Mouse (Mus musculus) CD4-positive naive resting alpha-beta T cell, adult 76 days (primary cell): ENCODE measurements around the gene Prss45. TPM values are rescaled to one million over a fixed set of nuclear protein-coding genes. Genes with fewer than 3 reads are reported as not detected.

ENCODE experiments used
- total RNA-seq: library from RNA; stranded (reverse); gene quantifications from one replicate; pipeline ENCODE4 v1.2.4, GENCODE M21; 2023

The Prss45 gene
- total RNA-seq, result not detected

DNA sequence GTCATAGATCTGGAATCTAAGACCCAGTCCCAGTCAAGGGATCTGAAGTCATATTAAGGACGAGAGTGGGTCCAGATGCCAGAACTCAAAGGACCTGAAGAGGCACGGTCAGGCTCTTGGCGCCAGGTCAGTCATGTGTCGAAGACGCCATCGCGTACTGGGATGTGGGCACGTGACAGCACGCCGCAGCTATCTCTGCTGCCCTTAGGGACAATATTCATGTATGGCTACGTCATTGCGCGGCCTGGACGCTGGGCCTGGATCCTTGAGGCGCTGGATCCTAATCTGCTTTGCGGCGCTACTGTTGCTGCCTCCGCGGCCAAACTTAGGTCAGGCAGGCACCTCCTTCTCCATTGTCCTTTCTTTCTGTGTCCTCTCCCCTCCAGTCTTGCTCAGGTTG lies at the start of gene Prss45:
Prss45 (plus strand) TSS at position 178 of the 400 bp plus-strand sequence.

DNA sequence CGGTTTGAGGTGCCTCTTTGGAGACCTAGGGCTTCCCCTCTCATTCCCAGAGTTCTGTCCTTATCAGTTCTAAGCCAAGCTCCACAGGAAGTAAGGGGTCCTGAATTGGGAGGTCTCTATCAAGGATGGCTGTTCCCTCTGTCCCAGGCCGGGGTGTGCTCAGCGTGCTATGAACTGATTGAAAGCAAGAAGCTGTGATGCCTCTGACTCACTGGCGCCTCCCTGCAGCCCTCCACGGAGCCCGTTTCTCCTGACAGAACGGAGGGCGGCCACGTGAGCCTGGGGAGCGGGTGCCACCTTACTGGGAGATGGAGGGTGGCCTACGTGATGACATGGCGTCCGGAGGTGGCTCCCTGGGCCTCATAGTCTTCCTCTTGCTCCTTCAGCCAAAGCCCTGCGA lies 36.5 kb upstream of the Prss45 start, which contains the start of gene Prss42:
Prss42 (plus strand) TSS at position 301 of the 400 bp plus-strand sequence.

DNA sequence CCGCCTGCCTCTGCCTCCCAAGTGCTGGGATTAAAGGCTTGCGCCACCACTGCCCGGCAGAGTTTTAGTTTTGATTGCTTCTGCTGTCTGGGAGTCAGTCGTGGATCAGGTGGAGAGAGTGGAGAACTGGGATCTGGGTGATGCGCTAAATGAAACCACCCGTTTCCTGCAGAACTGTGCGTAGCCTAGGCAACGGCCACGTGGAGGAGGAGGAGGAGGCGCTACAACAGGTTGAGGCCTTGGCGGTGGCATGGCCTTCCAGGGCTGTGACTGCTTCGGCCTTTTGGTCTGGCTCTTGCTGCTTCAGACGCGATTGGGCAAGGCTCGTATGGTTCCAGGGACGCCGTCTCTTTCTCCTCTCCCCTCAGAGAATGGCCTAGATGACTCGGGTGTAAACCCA lies 20.6 kb upstream of the Prss45 start, which contains the start of gene Prss44:
Prss44 (plus strand) TSS at position 206 of the 400 bp plus-strand sequence.

DNA sequence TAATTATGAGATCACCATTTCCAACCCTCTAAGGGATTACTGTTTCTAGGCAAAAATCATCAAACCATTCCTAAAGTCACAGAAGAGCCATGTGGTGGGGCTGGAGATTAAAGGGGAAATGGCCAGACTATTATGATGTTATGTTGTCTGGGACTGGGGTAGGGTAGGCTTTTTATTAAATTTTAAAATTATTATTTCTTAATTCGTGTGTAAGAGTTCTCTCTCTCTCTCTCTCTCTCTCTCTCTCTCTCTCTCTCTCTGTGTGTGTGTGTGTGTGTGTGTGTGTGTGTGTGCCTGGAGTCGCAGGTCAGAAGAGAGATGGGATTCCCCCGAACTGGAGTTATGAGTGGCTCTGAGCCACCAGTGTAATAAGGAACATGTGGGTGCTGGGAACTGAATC lies 8.0 kb upstream of the Prss45 start, which contains the start of gene Prss43:
Prss43 (plus strand) TSS at position 301 of the 400 bp plus-strand sequence.

DNA sequence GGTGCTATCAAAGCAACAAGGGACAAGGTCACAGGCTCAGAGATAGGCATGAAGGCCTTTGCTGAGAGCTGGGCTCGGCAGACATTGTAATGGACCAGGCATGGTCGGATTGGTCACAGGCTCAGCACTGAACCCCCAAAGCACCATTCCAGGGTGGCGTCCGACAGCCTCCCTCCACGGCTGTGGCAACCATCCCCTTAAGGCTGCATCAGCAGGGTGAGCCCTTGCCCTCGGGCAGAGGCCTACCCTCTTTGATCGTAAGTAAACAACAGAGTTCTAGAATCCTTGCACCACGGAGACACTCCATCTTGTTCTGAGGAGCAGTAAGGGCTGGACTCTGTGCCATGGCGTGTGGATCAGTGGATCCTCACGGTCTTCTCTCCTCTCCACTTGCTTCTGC lies 9.8 kb downstream of the Prss45 start, which contains the start of gene Prss46:
Prss46 (plus strand) TSS at position 301 of the 400 bp plus-strand sequence.

DNA sequence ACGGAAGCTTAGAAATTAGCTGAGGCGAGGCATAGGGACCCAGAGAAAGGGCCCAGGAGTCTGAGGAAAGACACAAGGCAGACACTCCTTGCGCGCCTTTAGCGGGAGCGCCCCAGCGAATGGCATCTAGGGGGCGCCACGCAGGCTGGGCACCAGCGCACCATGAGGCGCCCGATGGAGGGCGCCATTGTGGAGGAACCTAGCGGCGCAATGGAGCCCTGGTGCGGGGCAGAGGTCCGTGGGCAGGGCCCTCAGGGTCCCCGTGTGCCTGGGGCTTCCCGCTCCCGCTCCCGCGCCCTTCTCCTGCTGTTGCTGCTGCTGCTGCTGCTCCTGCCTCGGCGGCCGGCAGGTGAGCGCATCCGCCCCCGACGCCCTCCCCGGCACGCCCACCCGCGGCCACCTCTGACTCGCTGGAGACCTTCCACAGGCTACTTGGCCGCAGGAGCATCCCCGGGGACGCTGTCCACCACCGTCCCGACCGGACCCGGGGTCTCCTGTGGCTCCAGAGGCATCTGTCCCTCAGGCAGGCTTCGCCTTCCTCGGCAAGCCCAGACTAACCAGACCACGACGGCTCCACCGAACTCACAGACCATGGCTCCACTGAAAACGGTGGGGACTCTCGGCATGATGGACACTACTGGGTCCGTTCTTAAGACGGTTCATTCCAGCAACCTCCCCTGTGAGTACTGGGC lies 23.5 kb downstream of the Prss45 start, which contains the start of gene Prss50:
Prss50 (plus strand) TSS at position 187 of the 692 bp plus-strand sequence.

DNA sequence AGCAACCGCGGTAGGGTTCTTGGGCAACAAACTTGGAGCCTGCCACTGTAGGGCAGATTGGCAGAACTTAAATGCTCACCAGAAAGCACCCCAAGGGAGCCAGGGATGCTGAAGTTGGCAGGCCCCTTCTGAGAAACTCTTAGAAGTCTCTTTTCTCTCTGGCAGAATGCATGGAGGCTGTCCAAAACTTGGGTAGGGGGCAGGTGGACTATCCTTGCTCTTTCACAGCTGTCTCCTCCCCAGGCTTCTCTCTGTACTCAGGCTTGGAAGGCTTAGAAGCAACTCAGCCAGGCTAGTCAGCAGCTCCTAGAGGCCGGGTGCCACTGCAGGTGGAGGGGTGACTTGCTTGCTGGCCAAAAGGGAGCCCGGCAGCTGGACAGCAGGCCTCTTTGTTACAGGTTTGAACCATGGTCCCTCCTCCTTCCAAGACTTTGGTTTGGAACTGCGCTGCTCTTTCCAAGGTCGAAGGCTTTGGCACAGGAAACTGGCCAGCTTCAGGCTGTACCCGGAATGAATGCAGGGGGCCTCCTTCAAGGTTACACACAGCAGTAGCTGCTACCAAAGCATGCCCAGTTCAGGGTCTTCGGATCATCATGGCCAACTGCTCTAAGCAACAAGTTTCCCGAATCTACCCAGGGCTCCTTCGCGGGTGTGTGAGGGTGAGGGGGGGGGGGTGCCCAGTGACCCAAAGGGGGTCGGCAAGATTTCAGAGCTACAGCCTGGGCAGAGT lies 45.0 kb downstream of the Prss45 start, which contains the start of gene Als2cl:
Als2cl (plus strand) TSS at position 680 of the 730 bp plus-strand sequence.

DNA sequence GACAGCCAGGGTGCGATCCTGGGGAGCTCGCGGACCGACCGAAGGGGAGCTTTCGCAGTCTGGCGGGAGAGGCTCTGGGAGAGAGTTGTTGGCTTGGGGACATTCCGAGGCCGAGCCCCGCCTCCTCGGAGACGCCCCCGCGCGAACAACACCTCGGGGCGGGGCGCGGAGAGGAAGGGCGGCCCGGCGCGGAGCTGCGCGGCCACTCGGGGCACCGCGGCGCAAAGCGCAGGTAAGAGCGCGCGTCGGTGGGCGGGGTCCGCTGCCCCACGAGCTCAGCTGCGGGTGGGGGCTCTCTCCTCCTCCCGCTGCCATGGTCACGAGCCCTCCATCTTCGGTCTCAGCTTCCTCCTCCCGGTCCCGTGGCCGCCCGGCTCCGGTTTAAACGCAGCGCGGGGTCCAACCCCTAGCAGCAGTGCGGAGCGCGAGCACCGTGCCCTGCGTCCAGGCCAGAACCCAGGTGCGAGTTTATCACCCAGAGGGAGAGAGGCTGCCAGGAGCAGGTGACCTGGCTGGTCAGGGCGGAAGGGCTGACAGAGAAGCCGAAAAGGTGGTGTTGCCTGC lies 45.7 kb downstream of the Prss45 start, which contains the start of gene Tmie:
Tmie (minus strand) TSS at position 116 of the 564 bp plus-strand sequence.

Other genes with a start within 250 kb of the Prss45 start
- gene Nradd, start 210.1 kb upstream of the Prss45 start, total RNA-seq, result 4.3 TPM
- 66.0 TPM for gene Nbeal2, start 180.4 kb upstream of the Prss45 start, total RNA-seq
- 81.8 TPM for gene Ccdc12, start 178.1 kb upstream of the Prss45 start, total RNA-seq
- not detected for gene Myl3, start 92.7 kb upstream of the Prss45 start, total RNA-seq
- not detected for gene Pth1r, start 87.4 kb upstream of the Prss45 start, total RNA-seq
- gene Prss42, start 36.4 kb upstream of the Prss45 start, total RNA-seq, result not detected
- not detected for gene Prss44, start 20.6 kb upstream of the Prss45 start, total RNA-seq
- not detected for gene Prss43, start 7.9 kb upstream of the Prss45 start, total RNA-seq
- gene Prss46, start 9.9 kb downstream of the Prss45 start, total RNA-seq, result not detected
- not detected for gene Prss50, start 23.4 kb downstream of the Prss45 start, total RNA-seq
- gene Als2cl, start 45.3 kb downstream of the Prss45 start, total RNA-seq, result 375 TPM
- gene Tmie, start 45.5 kb downstream of the Prss45 start, total RNA-seq, result 17.3 TPM
- 2.2 TPM for gene Fam240a, start 82.3 kb downstream of the Prss45 start, total RNA-seq
- gene Tdgf1, start 111.6 kb downstream of the Prss45 start, total RNA-seq, result 2.1 TPM
- gene Lrrc2, start 117.0 kb downstream of the Prss45 start, total RNA-seq, result not detected
- not detected for gene Rtp3, start 156.0 kb downstream of the Prss45 start, total RNA-seq
- 2.4 TPM for gene Ltf, start 184.7 kb downstream of the Prss45 start, total RNA-seq
- gene Ccrl2, start 222.9 kb downstream of the Prss45 start, total RNA-seq, result 5.2 TPM